Mouse (Mus musculus) CD4-positive, CD25-positive, alpha-beta regulatory T cell (primary cell): ENCODE data around the gene Lrrc45. TPM values are rescaled to one million over a fixed set of nuclear protein-coding genes. Genes with fewer than 3 reads are reported as not detected.

Experiments
- polyA plus RNA-seq: library from polyadenylated mRNA; unstranded; fragments of 100-300 nt; shearing (Covaris generic); gene quantifications from one replicate; pipeline ENCODE4 v1.2.1, GENCODE M21; 2017

The Lrrc45 gene
- 67.6 TPM for polyA plus RNA-seq

DNA sequence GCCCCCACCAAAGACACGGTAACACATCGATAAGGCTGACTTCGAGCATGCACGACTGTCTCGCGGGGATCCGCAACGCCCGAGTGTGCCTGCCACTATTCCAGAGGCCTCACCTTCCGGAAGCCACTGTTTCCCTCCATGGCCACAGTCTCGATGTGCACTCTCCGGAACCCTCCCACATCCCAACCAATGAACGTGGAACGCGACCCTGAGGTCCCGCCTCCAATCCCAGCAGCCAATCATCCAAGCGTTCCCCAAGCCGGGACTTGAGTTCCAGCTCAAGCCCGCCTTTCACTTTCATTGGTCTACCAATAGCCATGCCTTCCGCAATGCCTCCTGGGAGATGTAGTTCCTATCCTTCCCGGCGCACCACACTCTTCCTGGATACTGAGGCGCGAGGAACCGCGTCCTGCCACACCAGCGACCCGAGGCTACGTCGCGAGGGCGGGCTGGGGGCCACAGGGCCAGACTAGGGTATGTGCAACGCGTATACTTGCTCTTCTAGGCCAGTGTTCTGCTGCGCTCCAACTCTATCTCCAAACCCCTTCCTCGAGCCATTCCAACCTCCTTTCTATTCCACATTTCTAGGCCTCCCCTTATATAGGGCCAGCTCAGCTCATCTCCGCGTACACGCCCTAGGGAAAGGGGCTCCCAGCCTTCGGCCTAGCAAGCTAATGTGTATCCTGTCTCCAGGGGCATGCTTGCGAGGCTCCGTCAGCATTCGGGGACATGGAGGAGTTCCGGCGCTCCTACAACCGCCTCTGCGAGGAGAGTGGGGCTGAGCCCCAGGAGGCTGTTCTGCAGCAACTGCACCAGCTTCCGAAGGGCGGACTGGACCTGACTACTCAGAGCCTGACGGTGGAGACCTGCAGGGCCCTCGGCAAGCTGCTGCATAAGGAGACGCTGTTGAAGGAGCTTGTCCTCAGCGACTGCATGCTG, at the start of gene Lrrc45, which contains the start of gene Cenpx:
TSS of gene Lrrc45 (plus strand) at position 346 of the 939 bp plus-strand sequence.
TSS of gene Cenpx (minus strand) at position 159 of the 939 bp plus-strand sequence.

DNA sequence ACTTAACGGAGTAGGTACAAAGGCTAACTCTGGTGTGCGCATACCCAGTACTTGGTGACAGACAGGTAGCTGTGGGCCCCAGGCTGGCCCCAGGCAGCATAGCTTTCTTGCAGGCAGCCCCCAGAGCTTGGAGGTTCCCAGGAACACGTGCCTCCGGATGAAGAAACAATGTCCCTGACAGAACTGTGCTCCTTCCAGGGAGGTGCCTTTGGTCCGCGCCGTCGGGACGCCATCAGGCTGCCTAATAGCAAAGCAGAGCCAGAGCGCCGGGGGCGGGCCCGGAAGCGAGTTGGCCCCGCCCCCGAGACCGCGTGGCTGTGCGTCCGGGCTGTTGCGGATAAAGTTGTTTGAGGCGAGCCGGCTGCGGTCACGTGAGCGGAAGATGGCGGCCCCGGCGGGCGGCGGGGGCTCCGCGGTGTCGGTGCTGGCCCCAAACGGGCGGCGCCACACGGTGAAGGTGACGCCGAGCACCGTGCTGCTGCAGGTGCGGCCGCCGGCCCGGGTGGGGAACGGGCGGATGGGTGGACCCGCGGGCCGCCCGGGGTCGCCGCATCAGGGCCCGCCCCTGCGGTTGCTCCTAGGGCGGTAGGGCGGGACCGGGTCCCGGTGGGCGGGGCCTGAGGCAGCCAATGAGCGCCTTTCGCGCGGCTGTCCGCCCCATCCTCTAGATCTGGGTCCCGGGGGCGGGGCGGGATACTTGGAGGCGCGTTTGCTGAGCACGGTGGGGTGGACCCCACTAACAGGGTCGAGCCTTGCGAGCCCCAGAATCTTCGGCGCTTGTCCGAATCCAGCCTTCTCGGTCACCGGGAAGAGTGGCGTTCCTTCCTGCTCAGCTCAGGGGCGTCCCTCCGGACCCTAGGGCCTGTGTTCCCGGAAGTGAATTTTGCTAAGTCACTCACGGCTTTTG, 40.8 kb upstream of the Lrrc45 start, which contains the start of gene Aspscr1:
TSS of gene Aspscr1 (plus strand) at position 287 of the 907 bp plus-strand sequence.

DNA sequence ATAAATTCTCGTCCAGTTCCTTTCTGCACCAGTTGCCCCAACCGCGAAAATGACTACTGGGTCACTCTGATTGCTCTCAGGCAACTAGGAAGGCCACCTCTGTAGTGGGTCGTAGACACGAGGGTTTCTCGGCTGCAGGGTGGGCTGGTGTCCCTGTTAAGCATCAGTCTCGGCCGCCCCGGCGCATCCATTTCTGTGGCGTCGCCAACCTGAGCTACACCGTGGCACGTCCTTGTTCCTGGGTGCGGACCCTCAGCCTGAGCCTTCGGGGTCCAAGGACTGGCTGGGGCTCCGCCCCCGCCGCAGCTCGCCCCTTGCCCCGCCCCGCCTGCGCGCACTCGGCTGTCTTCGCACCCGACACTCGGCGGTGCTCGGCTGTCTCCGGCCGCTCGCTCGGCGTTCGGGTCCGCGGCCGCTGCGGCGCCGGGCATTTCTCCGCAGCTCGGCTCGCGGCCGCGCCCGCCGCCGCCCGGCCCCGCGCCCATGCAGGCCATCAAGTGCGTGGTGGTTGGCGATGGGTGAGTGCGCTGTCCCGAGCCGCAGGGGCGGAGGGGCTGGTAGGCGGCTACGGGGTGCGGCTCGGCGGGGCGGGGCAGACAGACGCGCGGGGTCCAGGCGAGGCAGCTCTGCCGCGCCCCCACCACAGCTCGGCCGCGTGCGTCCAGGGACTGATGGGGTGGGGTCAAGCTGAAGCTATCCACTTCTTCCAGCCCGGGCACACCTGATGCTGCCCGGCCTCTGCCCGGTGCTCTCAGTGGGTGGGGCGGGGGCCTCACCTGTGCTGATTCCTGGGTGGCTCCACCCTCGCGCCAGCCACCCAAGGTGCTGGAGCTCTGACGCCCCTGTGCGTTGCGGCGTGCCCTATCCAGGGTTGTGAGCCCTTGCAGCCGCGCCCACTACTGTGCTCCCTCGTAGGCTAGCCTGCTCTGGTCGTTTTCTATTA, 7.7 kb downstream of the Lrrc45 start, which contains the start of gene Rac3:
TSS of gene Rac3 (plus strand) at position 347 of the 943 bp plus-strand sequence.

GRCm38 (mm10) chr11:120727169-120727527, 13.4 kb downstream of the Lrrc45 start, which contains the start of gene Dcxr:
Gene Dcxr (minus strand): TSS chr11:120727281.

DNA sequence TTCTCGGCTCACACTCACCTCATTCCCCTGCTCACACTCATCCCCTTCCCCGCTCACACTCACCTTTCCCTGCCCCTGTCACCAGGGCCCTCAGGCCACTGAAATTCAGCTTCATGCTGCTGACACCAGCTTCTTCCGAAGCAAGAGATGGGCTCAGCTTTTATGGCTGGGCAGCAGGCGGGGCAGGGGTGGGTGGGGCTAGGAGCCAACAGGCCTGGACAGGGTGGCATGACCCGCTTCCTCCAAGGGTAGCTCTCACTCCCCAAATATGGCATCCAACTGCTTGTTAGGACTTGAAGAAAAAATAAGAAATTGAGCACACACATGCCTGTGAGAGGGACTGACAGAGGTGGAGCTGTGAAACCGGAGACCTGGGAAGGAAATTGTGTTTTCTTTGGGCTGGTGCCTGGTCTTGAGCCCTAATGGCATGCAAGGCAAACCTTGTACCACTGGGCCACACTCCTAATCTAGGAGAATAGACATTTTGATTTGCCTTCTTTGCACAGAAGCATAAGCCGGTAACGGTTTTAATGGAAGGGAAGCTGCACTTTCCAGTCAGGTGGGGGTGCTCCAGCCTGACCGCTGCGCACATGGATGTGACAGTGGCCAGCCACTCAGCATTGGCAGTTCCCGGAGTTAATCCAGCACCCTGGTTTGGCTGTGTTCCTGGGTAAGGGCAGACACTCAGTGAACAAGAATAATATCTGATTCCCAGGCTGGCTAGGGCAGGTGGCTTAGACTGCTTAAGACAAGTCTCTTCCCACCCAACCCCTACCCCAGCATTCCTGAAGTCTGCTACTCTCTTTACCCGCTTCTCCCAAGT, 18.3 kb downstream of the Lrrc45 start, which contains the start of gene Cbr2:
TSS of gene Cbr2 (minus strand) at position 257 of the 823 bp plus-strand sequence.

GRCm38 (mm10) chr11:120762672-120763041, 48.9 kb downstream of the Lrrc45 start, which contains the start of gene Hmga1b:
Gene Hmga1b (plus strand): TSS chr11:120762794.

Other genes starting within 250 kb of the Lrrc45 start
- gene Arl16, start 246.3 kb upstream of the Lrrc45 start, polyA plus RNA-seq: 36.3 TPM
- gene Mrpl12, start 229.3 kb upstream of the Lrrc45 start, polyA plus RNA-seq: 70.7 TPM
- gene Slc25a10, start 222.1 kb upstream of the Lrrc45 start, polyA plus RNA-seq: 8.9 TPM
- gene Gcgr, start 183.2 kb upstream of the Lrrc45 start, polyA plus RNA-seq: not detected
- gene Mcrip1, start 164.2 kb upstream of the Lrrc45 start, polyA plus RNA-seq: 144 TPM
- gene Ppp1r27, start 162.8 kb upstream of the Lrrc45 start, polyA plus RNA-seq: not detected
- gene P4hb, start 140.7 kb upstream of the Lrrc45 start, polyA plus RNA-seq: 244 TPM
- gene Arhgdia, start 132.3 kb upstream of the Lrrc45 start, polyA plus RNA-seq: 800 TPM
- 327 TPM for gene Alyref, start 115.6 kb upstream of the Lrrc45 start, polyA plus RNA-seq
- 115 TPM for gene Anapc11, start 115.5 kb upstream of the Lrrc45 start, polyA plus RNA-seq
- gene Npb, start 105.4 kb upstream of the Lrrc45 start, polyA plus RNA-seq: 1.2 TPM
- 159 TPM for gene Pcyt2, start 96.0 kb upstream of the Lrrc45 start, polyA plus RNA-seq
- 300 TPM for gene Sirt7, start 88.7 kb upstream of the Lrrc45 start, polyA plus RNA-seq
- 17.6 TPM for gene Mafg, start 80.3 kb upstream of the Lrrc45 start, polyA plus RNA-seq
- gene Pycr1, start 70.2 kb upstream of the Lrrc45 start, polyA plus RNA-seq: 1.2 TPM
- 0.41 TPM for gene Myadml2, start 65.8 kb upstream of the Lrrc45 start, polyA plus RNA-seq
- not detected for gene Notum, start 52.8 kb upstream of the Lrrc45 start, polyA plus RNA-seq
- 178 TPM for gene Aspscr1, start 41.0 kb upstream of the Lrrc45 start, polyA plus RNA-seq
- 114 TPM for gene Cenpx, start 187 bp upstream of the Lrrc45 start, polyA plus RNA-seq
- 1.8 TPM for gene Rac3, start 7.5 kb downstream of the Lrrc45 start, polyA plus RNA-seq
- 14.3 TPM for gene Dcxr, start 13.4 kb downstream of the Lrrc45 start, polyA plus RNA-seq
- 0.59 TPM for gene Cbr2, start 18.2 kb downstream of the Lrrc45 start, polyA plus RNA-seq
- 29.4 TPM for gene Hmga1b, start 48.9 kb downstream of the Lrrc45 start, polyA plus RNA-seq
- gene Rfng, start 70.3 kb downstream of the Lrrc45 start, polyA plus RNA-seq: 39.3 TPM
- gene Gps1, start 70.3 kb downstream of the Lrrc45 start, polyA plus RNA-seq: 159 TPM
- gene Dus1l, start 82.5 kb downstream of the Lrrc45 start, polyA plus RNA-seq: 83.8 TPM
- gene Fasn, start 110.6 kb downstream of the Lrrc45 start, polyA plus RNA-seq: 45.8 TPM
- 0.85 TPM for gene Ccdc57, start 218.9 kb downstream of the Lrrc45 start, polyA plus RNA-seq
- gene Slc16a3, start 234.6 kb downstream of the Lrrc45 start, polyA plus RNA-seq: 11.1 TPM